Mouse (Mus musculus) midbrain, embryonic 10.5 days (tissue): Measurements from ENCODE around the gene Cdcp2. TPM values are rescaled to one million over a fixed set of nuclear protein-coding genes. Genes with fewer than 3 reads are reported as not detected.
"Not testable (repeated sequence)": the region's sequence is repeated elsewhere in the genome, so short reads cannot be mapped to it uniquely, and the experiment has no call there.

Source experiments
- DNase-seq: peaks from one replicate; pipeline ENCODE4 v3.0.0-alpha.2; 2017; ENCODE audit warnings: low spot score
- H3K27ac ChIP-seq: fragments of 300-500 bp; sonication (generic); replicated peaks from 2 replicates; pipeline ENCODE4 v1.5.1; 2016; ENCODE audit warnings: mild to moderate bottlenecking
- H3K27me3 ChIP-seq: fragments of 300-500 bp; sonication (generic); 2 replicates; pipeline ENCODE4 v1.6.1; 2016; ENCODE audit warnings: low read depth, mild to moderate bottlenecking; ENCODE audit not compliant: poor library complexity, severe bottlenecking
- H3K36me3 ChIP-seq: fragments of 300-500 bp; sonication (generic); 2 replicates; pipeline ENCODE4 v1.6.1; 2016; ENCODE audit warnings: mild to moderate bottlenecking, moderate library complexity
- H3K4me1 ChIP-seq: fragments of 300-500 bp; sonication (generic); 2 replicates; pipeline ENCODE4 v1.6.1; 2016
- H3K4me3 ChIP-seq: fragments of 300-500 bp; sonication (generic); 2 replicates; pipeline ENCODE4 v1.5.1; 2016; ENCODE audit warnings: mild to moderate bottlenecking, moderate library complexity
- H3K9me3 ChIP-seq: fragments of 300-500 bp; sonication (generic); replicated peaks from 2 replicates; pipeline ENCODE4 v1.6.1; 2016; ENCODE audit warnings: mild to moderate bottlenecking
- WGBS: fragments of 180-500 bp; shearing (Covaris S2); methylation state at CpG from one replicate; pipeline ENCODE4 v1.1.7; 2016; 5-methylcytosine and 5-hydroxymethylcytosine counted together
- polyA plus RNA-seq: library from polyadenylated mRNA; unstranded; fragments of >200 nt; fragmentation: Nextera tagmentation; extraction: Ambion mirVana; gene quantifications from 2 replicates; pipeline ENCODE4 v1.2.1, GENCODE M21; 2016

Cdcp2 gene
- polyA plus RNA-seq, 1 experiment from 2014 or later = 0.22 TPM

GRCm38 (mm10) chr4:107098375-107098774, 1.7 kb downstream of the Cdcp2 start:
- WGBS = 74% methylated on average over 10 of the region's 10 CpGs
- H3K36me3 ChIP-seq = no peaks in the 10 kb centered on the region

GRCm38 (mm10) chr4:107098791-107099525, 2.3 kb downstream of the Cdcp2 start:
- Histone ChIP-seq H3K27me3 (0 out of 2 replicates have a peak, but pooled peaks cover 7% of the 10 kb centered on the region), H3K9me3 (no peaks in the 10 kb centered on the region), H3K27ac (peak overlapping the region; percentile 29), H3K36me3 (no peaks in the 10 kb centered on the region), H3K4me3 (no peak overlapping the region), H3K4me1 (peaks cover 56% of the 10 kb centered on the region)
- no peak for DNase-seq
- WGBS = 89% methylated on average over 16 of the region's 17 CpGs

More at GRCm38 (mm10) chr4:107098375-107098774, 1.7 kb downstream of the Cdcp2 start:
- Histone ChIP-seq H3K9me3 (no peaks in the 10 kb centered on the region), H3K4me3 (no peak overlapping the region), H3K27ac (peak overlapping the region; percentile 29; the same call in 1 of the 2 replicates), H3K27me3 (0 out of 2 replicates have a peak, but pooled peaks cover 7% of the 10 kb centered on the region), H3K4me1 (peaks cover 57% of the 10 kb centered on the region)
- DNase-seq = no peak

- no peak overlapping the region for H3K4me3 ChIP-seq
- WGBS = 81% methylated on average over 8 of the region's 8 CpGs
- H3K36me3 ChIP-seq = no peaks in the 10 kb centered on the region
- H3K4me1 ChIP-seq = peaks cover 42% of the 10 kb centered on the region
- DNase-seq = no peak
- no peaks in the 10 kb centered on the region for H3K9me3 ChIP-seq
- H3K27me3 ChIP-seq = 0 out of 2 replicates have a peak, but pooled peaks cover under 1% of the 10 kb centered on the region
- 0 out of 2 replicates have a peak overlapping the region, but pooled peaks have one; percentile 63 for H3K27ac ChIP-seq
These were observed 5.5 kb downstream of the Cdcp2 start for GRCm38 (mm10) chr4:107102220-107102619.

- DNase-seq = no peak
- 96% methylated on average over 16 of the region's 16 CpGs for WGBS
- H3K9me3 ChIP-seq = no peaks in the 10 kb centered on the region
- H3K27ac ChIP-seq = peak overlapping the region; percentile 70
- H3K27me3 ChIP-seq = no peaks in the 10 kb centered on the region
- peaks cover 44% of the 10 kb centered on the region for H3K4me1 ChIP-seq
- H3K36me3 ChIP-seq = no peaks in the 10 kb centered on the region
- no peak overlapping the region for H3K4me3 ChIP-seq
These were observed 10.1 kb downstream of the Cdcp2 start for GRCm38 (mm10) chr4:107106777-107107176.

- no peaks in the 10 kb centered on the region for H3K36me3 ChIP-seq
- peaks cover 36% of the 10 kb centered on the region for H3K4me1 ChIP-seq
- H3K27ac ChIP-seq = peak overlapping the region; percentile 70
- no peaks in the 10 kb centered on the region for H3K9me3 ChIP-seq
- no peak overlapping the region for H3K4me3 ChIP-seq
- 65% methylated on average over 13 of the region's 13 CpGs for WGBS
- no peaks in the 10 kb centered on the region for H3K27me3 ChIP-seq
- no peak for DNase-seq
These were observed 11.6 kb downstream of the Cdcp2 start for GRCm38 (mm10) chr4:107108291-107108731.

- H3K9me3 ChIP-seq, H3K4me3 ChIP-seq, H3K27ac ChIP-seq, H3K27me3 ChIP-seq, DNase-seq, H3K36me3 ChIP-seq: not testable (repeated sequence)
- 93% methylated on average over 6 of the region's 6 CpGs for WGBS
- peaks cover 40% of the 10 kb centered on the region for H3K4me1 ChIP-seq
These were observed 12.5 kb downstream of the Cdcp2 start for GRCm38 (mm10) chr4:107109181-107109580.

- DNase-seq = no peak
- H3K4me3 ChIP-seq = no peak overlapping the region
- no peaks in the 10 kb centered on the region for H3K27me3 ChIP-seq
- H3K36me3 ChIP-seq = no peaks in the 10 kb centered on the region
- H3K4me1 ChIP-seq = peaks cover 17% of the 10 kb centered on the region
- WGBS = 65% methylated on average over 8 of the region's 8 CpGs
- H3K9me3 ChIP-seq = no peaks in the 10 kb centered on the region
- H3K27ac ChIP-seq = no peak overlapping the region
These were observed 17.6 kb downstream of the Cdcp2 start for GRCm38 (mm10) chr4:107114278-107114677.

GRCm38 (mm10) chr4:107117741-107118385, 21.2 kb downstream of the Cdcp2 start:
- DNase-seq = no peak
- no peaks in the 10 kb centered on the region for H3K9me3 ChIP-seq
- H3K27me3 ChIP-seq = no peaks in the 10 kb centered on the region
- H3K27ac ChIP-seq = no peak overlapping the region
- H3K36me3 ChIP-seq = no peaks in the 10 kb centered on the region
- 86% methylated on average over 2 of the region's 2 CpGs for WGBS
- H3K4me3 ChIP-seq = no peak overlapping the region
- H3K4me1 ChIP-seq = peaks cover 31% of the 10 kb centered on the region

- Histone ChIP-seq H3K4me3 (no peak overlapping the region), H3K9me3 (no peaks in the 10 kb centered on the region), H3K27ac (0 out of 2 replicates have a peak overlapping the region, but pooled peaks have one; percentile 34), H3K4me1 (peaks cover 30% of the 10 kb centered on the region), H3K36me3 (no peaks in the 10 kb centered on the region), H3K27me3 (no peaks in the 10 kb centered on the region)
- WGBS = 66% methylated on average over 3 of the region's 4 CpGs
- no peak for DNase-seq
These were observed 22.4 kb downstream of the Cdcp2 start for GRCm38 (mm10) chr4:107119056-107119455.

- Histone ChIP-seq H3K9me3 (no peaks in the 10 kb centered on the region), H3K4me1 (peaks cover 42% of the 10 kb centered on the region), H3K4me3 (no peak overlapping the region), H3K27me3 (0 out of 2 replicates have a peak, but pooled peaks cover 5% of the 10 kb centered on the region), H3K36me3 (no peaks in the 10 kb centered on the region), H3K27ac (peak overlapping the region; percentile 86)
- DNase-seq = no peak
- WGBS = 92% methylated on average over 6 of the region's 6 CpGs
These were observed 24.0 kb downstream of the Cdcp2 start for GRCm38 (mm10) chr4:107120676-107121075.

GRCm38 (mm10) chr4:107121165-107121943, 24.7 kb downstream of the Cdcp2 start:
- H3K4me3 ChIP-seq = no peak overlapping the region
- H3K4me1 ChIP-seq = peaks cover 49% of the 10 kb centered on the region
- WGBS = 56% methylated on average over 12 of the region's 12 CpGs
- no peaks in the 10 kb centered on the region for H3K9me3 ChIP-seq
- peaks cover 6% of the 10 kb centered on the region for H3K27me3 ChIP-seq
- DNase-seq = peak; percentile 75
- H3K27ac ChIP-seq = peak overlapping the region; percentile 86
- no peaks in the 10 kb centered on the region for H3K36me3 ChIP-seq

- Histone ChIP-seq H3K27me3 (peaks cover 10% of the 10 kb centered on the region), H3K9me3 (no peaks in the 10 kb centered on the region), H3K36me3 (no peaks in the 10 kb centered on the region), H3K27ac (peak overlapping the region; percentile 4; the same call in 1 of the 2 replicates), H3K4me1 (peaks cover 75% of the 10 kb centered on the region), H3K4me3 (no peak overlapping the region)
- DNase-seq = no peak
- 72% methylated on average over 7 of the region's 7 CpGs for WGBS
These were observed 27.7 kb downstream of the Cdcp2 start for GRCm38 (mm10) chr4:107124376-107124775.
